Mouse (Mus musculus) erythroblast, embryonic 14.5 days (primary cell): ENCODE results near the gene Fn1. TPM values are rescaled to one million over a fixed set of nuclear protein-coding genes. Genes with fewer than 3 reads are reported as not detected.

Source experiments
- H3K27me3 ChIP-seq: 2 replicates; pipeline ENCODE4 v1.6.1; 2012; ENCODE audit warnings: inconsistent platforms; ENCODE audit not compliant: control insufficient read depth
- H3K36me3 ChIP-seq: 2 replicates; pipeline ENCODE4 v1.6.1; 2012; ENCODE audit warnings: mild to moderate bottlenecking, inconsistent platforms; ENCODE audit not compliant: control insufficient read depth
- H3K4me1 ChIP-seq: 2 replicates; pipeline ENCODE4 v1.6.1; 2012; ENCODE audit warnings: inconsistent platforms; ENCODE audit not compliant: control insufficient read depth
- H3K4me3 ChIP-seq: replicated peaks from 2 replicates; pipeline ENCODE3; 2012; ENCODE audit warnings: moderate library complexity, mild to moderate bottlenecking, inconsistent platforms
- H3K9me3 ChIP-seq: 2 replicates; pipeline ENCODE4 v1.6.1; 2012; ENCODE audit warnings: low read length, inconsistent platforms, mixed read lengths; ENCODE audit not compliant: control insufficient read depth
- GATA1 ChIP-seq: IDR thresholded peaks from 2 replicates; pipeline ENCODE4 v1.6.1; 2012; ENCODE audit warnings: low read length, inconsistent platforms, mixed read lengths
- TAL1 ChIP-seq: IDR thresholded peaks from 3 replicates; pipeline ENCODE4 v1.6.1; 2012; ENCODE audit warnings: low read length, inconsistent platforms, mixed read lengths
- polyA plus RNA-seq: library from polyadenylated mRNA; stranded (reverse); fragments of >175 nt; gene quantifications from 2 replicates; pipeline ENCODE4 v1.2.3, GENCODE M21; 2012

Fn1 gene
- polyA plus RNA-seq, 1 experiment, result 0.28 TPM

DNA sequence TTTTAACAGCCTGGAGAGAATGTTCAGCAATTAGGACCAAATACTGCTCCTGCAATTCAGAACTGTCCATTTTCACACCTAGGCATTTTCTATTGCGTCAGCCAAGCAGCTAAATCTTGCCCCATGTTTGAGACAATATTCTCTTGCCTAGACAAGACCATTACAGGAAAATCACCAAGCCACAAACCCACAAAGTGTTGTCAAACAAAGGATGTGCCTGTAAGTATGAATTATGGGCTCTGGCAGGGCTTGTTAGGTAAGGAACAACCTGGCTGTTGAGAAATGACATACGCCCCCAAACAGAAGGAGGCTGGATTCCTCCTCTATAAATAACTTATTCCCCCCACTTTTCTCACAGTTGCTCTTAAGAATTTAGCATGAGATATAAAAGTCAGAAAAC lies 31.5 kb downstream of the Fn1 start:
- peaks cover 11% of the 10 kb centered on the region; the same call in 1 of the 2 replicates for H3K36me3 ChIP-seq
- no peak overlapping the region for H3K4me3 ChIP-seq
- no peaks in the 10 kb centered on the region for H3K4me1 ChIP-seq
- no peaks in the 10 kb centered on the region for H3K9me3 ChIP-seq
- no peaks in the 10 kb centered on the region for H3K27me3 ChIP-seq
- TF ChIP-seq TAL1, result no peak
- TF ChIP-seq GATA1, result no peak

DNA sequence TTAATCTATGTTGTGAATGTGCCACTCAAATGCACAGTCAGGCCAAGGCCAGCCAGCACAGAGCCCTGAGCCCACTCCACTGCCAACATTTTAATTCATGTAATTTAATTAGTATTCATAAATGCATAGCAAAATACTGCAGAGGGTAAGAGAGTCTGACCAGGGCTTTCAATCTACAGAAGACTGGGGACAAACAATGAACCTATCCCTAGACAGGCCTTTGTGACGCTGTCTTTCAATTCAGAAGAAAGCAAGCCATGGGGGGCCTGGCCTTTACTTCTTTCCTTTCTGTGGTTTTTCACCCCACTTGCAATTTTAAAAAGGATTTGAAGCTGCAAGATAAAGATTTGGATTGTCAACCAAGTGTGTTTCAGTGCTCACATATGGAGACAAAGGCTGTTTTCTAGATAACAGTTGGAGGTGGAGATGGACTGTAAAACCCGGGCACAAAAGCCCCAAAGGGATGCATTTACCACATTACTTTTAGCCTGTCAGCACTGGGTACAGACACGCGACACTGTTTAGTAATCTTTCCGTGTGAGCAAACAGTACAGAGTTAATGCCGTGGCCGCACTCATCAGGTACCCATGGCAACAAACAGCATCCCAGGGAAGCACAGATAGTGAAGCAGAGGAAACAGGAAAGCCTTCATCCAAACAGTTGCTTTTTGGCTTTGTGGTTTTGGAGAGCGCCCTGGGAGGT lies 38.3 kb downstream of the Fn1 start:
- Histone ChIP-seq H3K4me3 (no peak overlapping the region), H3K36me3 (peaks cover 10% of the 10 kb centered on the region; the same call in 1 of the 2 replicates), H3K27me3 (no peaks in the 10 kb centered on the region), H3K4me1 (no peaks in the 10 kb centered on the region), H3K9me3 (no peaks in the 10 kb centered on the region)
- TF ChIP-seq GATA1, result no peak
- no peak for TF ChIP-seq TAL1

- TF ChIP-seq GATA1 (no peak), TAL1 (no peak)
Observed at GRCm38 (mm10) chr1:71612256-71612655, 40.7 kb downstream of the Fn1 start.

GRCm38 (mm10) chr1:71609916-71610315 lies 43.1 kb downstream of the Fn1 start:
- Histone ChIP-seq H3K27me3 (no peaks in the 10 kb centered on the region), H3K9me3 (no peaks in the 10 kb centered on the region), H3K4me3 (no peak overlapping the region), H3K4me1 (no peaks in the 10 kb centered on the region), H3K36me3 (peaks cover 13% of the 10 kb centered on the region; the same call in 1 of the 2 replicates)
- no peak for TF ChIP-seq TAL1
- TF ChIP-seq GATA1, result no peak

More at GRCm38 (mm10) chr1:71612256-71612655, 40.7 kb downstream of the Fn1 start:
- H3K4me1 ChIP-seq, result no peaks in the 10 kb centered on the region
- no peaks in the 10 kb centered on the region for H3K27me3 ChIP-seq
- no peak overlapping the region for H3K4me3 ChIP-seq
- H3K9me3 ChIP-seq, result no peaks in the 10 kb centered on the region
- H3K36me3 ChIP-seq, result peaks cover 10% of the 10 kb centered on the region; the same call in 1 of the 2 replicates

GRCm38 (mm10) chr1:71609057-71609775 lies 43.8 kb downstream of the Fn1 start:
- TF ChIP-seq TAL1, result no peak
- no peak for TF ChIP-seq GATA1
- Histone ChIP-seq H3K4me3 (no peak overlapping the region), H3K4me1 (no peaks in the 10 kb centered on the region), H3K27me3 (no peaks in the 10 kb centered on the region), H3K36me3 (peaks cover 14% of the 10 kb centered on the region; the same call in 1 of the 2 replicates), H3K9me3 (no peaks in the 10 kb centered on the region)

GRCm38 (mm10) chr1:71606600-71607325 lies 46.2 kb downstream of the Fn1 start:
- Histone ChIP-seq H3K36me3 (peaks cover 11% of the 10 kb centered on the region; the same call in 1 of the 2 replicates), H3K4me3 (no peak overlapping the region), H3K4me1 (no peaks in the 10 kb centered on the region), H3K9me3 (no peaks in the 10 kb centered on the region), H3K27me3 (no peaks in the 10 kb centered on the region)
- no peak for TF ChIP-seq TAL1
- TF ChIP-seq GATA1, result no peak

DNA sequence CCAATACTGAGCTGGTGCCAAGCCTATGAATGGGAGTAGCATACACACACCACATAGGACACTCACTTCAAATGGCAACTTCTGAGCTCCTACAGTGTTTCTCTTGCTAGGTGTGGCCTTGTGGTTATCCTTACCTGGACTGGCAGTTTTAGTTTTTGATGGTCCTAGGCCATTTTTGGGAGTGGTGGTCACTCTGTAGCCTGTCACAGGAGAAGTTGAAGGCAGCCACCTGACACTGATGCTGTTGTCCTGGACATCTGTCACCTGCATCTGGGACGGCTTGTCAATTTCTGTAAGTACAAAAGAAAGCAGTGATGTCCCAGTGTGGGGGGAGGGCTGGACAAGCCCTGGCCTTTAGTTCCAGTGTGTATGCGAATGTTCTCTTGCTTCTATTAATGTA lies 47.2 kb downstream of the Fn1 start:
- peaks cover 8% of the 10 kb centered on the region; the same call in 1 of the 2 replicates for H3K36me3 ChIP-seq
- TF ChIP-seq GATA1 (no peak), TAL1 (no peak)
- no peaks in the 10 kb centered on the region for H3K4me1 ChIP-seq
- H3K4me3 ChIP-seq, result no peak overlapping the region
- no peaks in the 10 kb centered on the region for H3K9me3 ChIP-seq
- H3K27me3 ChIP-seq, result no peaks in the 10 kb centered on the region

DNA sequence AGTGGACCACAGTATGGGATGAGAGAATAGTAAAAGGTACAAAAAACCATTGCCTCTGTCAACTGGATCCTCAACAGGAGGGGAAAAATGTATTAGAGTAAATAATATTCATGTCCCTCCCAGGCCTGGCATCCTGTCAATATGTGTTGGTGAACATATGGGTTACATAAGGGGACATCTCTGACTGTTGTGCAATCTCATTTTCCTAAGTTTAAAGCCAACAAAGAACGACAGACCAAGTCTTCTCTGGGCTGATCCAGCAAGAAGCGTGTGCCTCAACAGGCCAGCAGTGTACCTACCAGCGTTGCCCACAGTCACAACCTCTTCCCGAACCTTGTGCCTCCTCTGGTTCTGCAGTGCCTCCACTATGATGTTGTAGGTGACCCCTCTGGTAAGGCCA lies 57.6 kb downstream of the Fn1 start:
- Histone ChIP-seq H3K4me1 (no peaks in the 10 kb centered on the region), H3K4me3 (no peak overlapping the region), H3K9me3 (peaks cover 4% of the 10 kb centered on the region; the same call in 1 of the 2 replicates), H3K36me3 (peaks cover 22% of the 10 kb centered on the region; the same call in 1 of the 2 replicates), H3K27me3 (no peaks in the 10 kb centered on the region)
- no peak for TF ChIP-seq GATA1
- no peak for TF ChIP-seq TAL1

DNA sequence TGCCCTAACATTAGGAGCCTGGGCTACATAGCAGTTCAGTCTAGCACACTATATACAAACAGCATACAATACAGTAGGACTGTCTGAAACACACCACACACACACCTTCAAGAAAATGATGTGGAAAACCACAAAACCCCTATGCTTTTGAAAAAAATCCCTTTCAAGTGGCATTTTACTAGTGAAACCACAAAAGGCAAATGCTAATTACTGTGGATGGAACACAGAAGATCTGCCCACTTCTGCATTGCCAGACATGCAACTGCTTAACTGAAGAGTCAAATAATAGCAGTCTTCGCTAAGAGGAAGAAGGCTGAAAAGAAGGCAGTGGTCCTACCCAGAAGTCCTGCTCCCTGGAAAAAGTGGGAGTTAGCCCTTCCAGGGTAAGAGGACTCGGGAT lies 58.7 kb downstream of the Fn1 start:
- H3K9me3 ChIP-seq, result peaks cover 7% of the 10 kb centered on the region; the same call in 1 of the 2 replicates
- no peaks in the 10 kb centered on the region for H3K4me1 ChIP-seq
- H3K36me3 ChIP-seq, result peaks cover 24% of the 10 kb centered on the region; the same call in 1 of the 2 replicates
- no peak overlapping the region for H3K4me3 ChIP-seq
- H3K27me3 ChIP-seq, result no peaks in the 10 kb centered on the region
- no peak for TF ChIP-seq GATA1
- no peak for TF ChIP-seq TAL1
